Mouse (Mus musculus) megakaryocyte, embryonic 14.5 days (primary cell): ENCODE data around the gene Cd63.

Experiments
- FLI1 ChIP-seq: IDR thresholded peaks from 2 replicates; pipeline ENCODE4 v1.6.1; 2012; ENCODE audit warnings: low read length, inconsistent platforms, mixed read lengths
- GATA1 ChIP-seq: IDR thresholded peaks from 3 replicates; pipeline ENCODE4 v1.6.1; 2012; ENCODE audit warnings: mixed read lengths, low read length, inconsistent platforms, borderline replicate concordance

- TF ChIP-seq FLI1 (no peak), GATA1 (no peak)
These were observed 34.4 kb downstream of the Cd63 start for GRCm38 (mm10) chr10:128934997-128935787.
